Mouse (Mus musculus): ENCODE results near the gene Map3k3. TPM values are rescaled to one million over a fixed set of nuclear protein-coding genes. Genes with fewer than 3 reads are reported as not detected.

Gene Map3k3
- polyA plus RNA-seq, 1 experiment, result 70.9 TPM

DNA sequence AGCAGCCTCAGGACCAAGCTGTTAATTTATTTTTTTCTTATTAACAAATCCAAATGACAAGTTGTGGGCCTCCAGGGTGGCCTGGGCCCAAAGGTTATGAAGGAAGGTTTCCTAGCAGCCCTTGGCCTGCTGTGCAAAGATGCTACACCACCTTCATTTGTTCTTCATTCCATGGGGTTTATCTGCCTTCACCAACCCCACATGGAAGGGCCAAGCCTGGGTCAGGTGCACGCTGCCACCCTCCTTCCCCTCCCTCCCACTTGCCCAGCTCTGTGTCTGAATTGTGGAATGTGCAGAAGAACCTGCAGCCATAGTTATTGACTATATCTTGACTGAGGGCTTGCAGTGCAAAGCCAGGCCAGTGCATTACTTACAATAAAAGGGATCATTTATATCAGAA lies 71.8 kb downstream of the Map3k3 start:
- TF ChIP-seq POLR2A (IDR thresholded peaks at IDR 0.05; ENCODE audit: borderline replicate concordance, low read depth, low read length), result no peak
- TF ChIP-seq CTCF (IDR thresholded peaks at IDR 0.05; ENCODE audit: low read depth, low read length), result no peak
- Histone ChIP-seq H3K4me1 (ENCODE audit: control insufficient read depth, insufficient read depth, low read length) (peaks cover 41% of the 10 kb centered on the region), H3K27ac (ENCODE audit: insufficient read depth, low read depth, low read length) (no peak overlapping the region), H3K4me3 (ENCODE audit: insufficient read depth, low read length) (no peak overlapping the region)

DNA sequence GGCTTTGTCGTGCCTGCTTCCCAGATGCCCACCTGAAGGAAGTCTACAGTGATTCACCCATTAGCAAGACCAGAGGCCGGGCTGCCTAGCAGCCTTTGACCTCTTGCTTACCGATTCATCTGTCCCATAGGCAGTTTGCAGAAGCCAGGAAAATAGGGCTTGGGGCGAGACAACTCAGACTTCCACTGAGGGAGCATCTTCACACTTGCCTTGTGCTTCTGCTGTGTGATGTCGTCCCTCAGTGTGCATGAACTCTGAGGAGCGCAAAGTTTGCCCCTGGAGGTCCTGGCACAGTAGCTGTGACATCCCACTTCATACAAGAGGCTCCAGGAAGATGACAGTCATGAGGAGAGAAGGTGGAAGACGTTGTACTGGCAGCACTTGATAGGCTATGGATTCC lies 72.7 kb downstream of the Map3k3 start:
- Histone ChIP-seq H3K4me3 (ENCODE audit: insufficient read depth, low read length) (no peak overlapping the region), H3K4me1 (ENCODE audit: control insufficient read depth, insufficient read depth, low read length) (peaks cover 41% of the 10 kb centered on the region), H3K27ac (ENCODE audit: insufficient read depth, low read depth, low read length) (no peak overlapping the region)
- TF ChIP-seq POLR2A (IDR thresholded peaks at IDR 0.05; ENCODE audit: borderline replicate concordance, low read depth, low read length) (no peak), CTCF (IDR thresholded peaks at IDR 0.05; ENCODE audit: low read depth, low read length) (no peak)

DNA sequence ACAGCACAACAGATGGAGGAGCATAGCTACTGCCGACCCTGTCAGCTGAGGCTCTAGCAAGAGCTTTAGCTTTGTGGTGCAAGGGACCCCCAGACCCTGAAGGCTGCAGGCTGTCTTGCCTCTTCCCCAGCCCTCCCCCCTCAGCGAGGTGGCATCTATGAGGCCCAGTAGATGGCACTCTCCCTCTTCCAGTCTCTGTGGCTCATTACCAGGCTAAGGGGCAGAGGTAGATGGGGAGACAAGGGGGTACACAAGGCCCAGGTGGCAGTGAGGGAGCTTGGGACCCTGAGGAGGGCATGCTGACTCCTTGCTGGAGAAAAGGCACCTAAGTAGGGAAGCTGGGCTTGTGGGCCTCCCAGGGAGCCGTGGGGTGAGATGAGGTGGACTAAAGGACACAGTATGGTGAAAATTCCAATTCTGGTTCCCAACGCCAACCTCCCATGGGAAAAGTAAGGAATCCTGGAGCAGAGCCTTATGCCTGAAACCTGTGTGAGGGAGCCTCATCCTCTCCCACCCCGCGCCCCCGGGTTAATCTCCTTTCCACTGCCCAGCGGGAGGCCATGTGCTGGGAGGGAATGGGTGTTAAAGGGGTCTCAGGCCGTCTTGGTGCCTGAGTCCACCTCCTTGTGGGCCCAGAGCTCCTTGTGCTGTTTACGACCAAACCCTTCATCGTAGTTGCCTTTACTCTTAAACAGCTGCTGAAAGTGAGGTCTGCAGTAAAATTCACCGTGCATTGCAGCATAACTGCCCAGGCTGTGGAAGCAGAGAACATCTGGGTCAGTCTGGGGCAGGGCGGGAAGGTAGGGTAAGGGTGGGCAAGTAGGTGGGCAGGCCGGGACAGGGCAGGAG lies 73.9 kb downstream of the Map3k3 start:
- peaks cover 35% of the 10 kb centered on the region for H3K4me1 ChIP-seq (ENCODE audit: control insufficient read depth, insufficient read depth, low read length)
- peak overlapping the region; percentile 95 for H3K4me3 ChIP-seq (ENCODE audit: insufficient read depth, low read length)

DNA sequence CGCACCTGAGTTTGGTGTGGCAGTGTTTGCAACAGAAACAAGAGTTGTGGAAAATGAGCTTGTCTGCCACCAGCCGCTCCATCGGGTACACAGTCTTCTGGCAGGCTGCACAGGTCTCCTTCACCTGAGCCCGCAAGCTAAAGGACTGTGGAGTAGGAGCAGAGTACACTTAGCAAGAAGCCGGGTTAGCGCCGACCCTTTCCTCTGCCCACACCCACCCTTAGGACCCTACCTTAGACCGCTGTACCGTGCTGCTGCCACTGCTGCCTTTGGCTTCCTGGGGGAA lies 74.5 kb downstream of the Map3k3 start:
- Histone ChIP-seq H3K4me3 (ENCODE audit: insufficient read depth, low read length) (peak overlapping the region; percentile 95), H3K4me1 (ENCODE audit: control insufficient read depth, insufficient read depth, low read length) (peaks cover 31% of the 10 kb centered on the region), H3K27ac (ENCODE audit: insufficient read depth, low read depth, low read length) (peak overlapping the region; percentile 91)
- no peak for TF ChIP-seq CTCF (IDR thresholded peaks at IDR 0.05; ENCODE audit: low read depth, low read length)
- no peak for TF ChIP-seq POLR2A (IDR thresholded peaks at IDR 0.05; ENCODE audit: borderline replicate concordance, low read depth, low read length)

More for the DNA sequence above, 73.9 kb downstream of the Map3k3 start:
- H3K27ac ChIP-seq (ENCODE audit: insufficient read depth, low read depth, low read length), result peak overlapping the region; percentile 91
- no peak for TF ChIP-seq POLR2A (IDR thresholded peaks at IDR 0.05; ENCODE audit: borderline replicate concordance, low read depth, low read length)
- 0 out of 2 replicates have a peak, but pooled peaks have one; percentile 15 for TF ChIP-seq CTCF (IDR thresholded peaks at IDR 0.05; ENCODE audit: low read depth, low read length)

DNA sequence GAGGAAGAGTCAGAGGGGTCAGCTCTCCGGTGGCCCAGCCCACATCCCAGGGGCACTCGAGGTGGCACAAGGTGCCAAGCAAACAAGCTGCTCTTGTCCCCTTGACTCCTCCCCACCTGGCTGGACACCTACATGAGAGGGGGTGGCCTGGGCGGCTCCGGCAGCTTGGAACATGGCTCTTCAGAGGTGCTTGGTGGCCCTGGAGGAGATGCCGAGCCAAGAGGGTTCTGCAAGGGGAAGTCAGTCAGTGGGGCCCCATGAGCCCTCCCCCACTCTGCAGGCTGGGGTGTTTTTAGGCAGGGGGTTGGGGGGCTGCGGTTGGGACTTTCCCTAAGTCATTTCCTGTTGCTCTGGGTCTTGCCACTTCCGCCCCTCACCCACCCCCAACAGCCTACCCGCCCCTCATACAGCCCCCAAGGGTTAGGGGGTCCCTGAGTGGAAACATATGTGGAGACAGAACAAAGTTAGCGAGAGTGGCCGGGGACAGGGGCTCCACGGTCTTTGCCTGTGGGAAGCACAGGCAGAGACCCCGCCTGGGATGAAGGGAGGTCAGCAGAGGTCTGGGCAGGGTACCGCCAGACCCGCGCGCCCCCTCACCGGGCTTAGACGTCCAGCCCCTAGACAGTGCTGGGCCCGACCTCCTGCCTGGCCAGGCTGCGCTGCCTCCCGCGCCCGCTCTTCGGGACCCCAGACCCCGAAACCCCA lies 75.0 kb downstream of the Map3k3 start:
- H3K27ac ChIP-seq (ENCODE audit: insufficient read depth, low read depth, low read length), result peak overlapping the region; percentile 91
- H3K4me1 ChIP-seq (ENCODE audit: control insufficient read depth, insufficient read depth, low read length), result peaks cover 26% of the 10 kb centered on the region
- TF ChIP-seq POLR2A (IDR thresholded peaks at IDR 0.05; ENCODE audit: borderline replicate concordance, low read depth, low read length) (no peak), CTCF (IDR thresholded peaks at IDR 0.05; ENCODE audit: low read depth, low read length) (no peak)
- H3K4me3 ChIP-seq (ENCODE audit: insufficient read depth, low read length), result peak overlapping the region; percentile 95

DNA sequence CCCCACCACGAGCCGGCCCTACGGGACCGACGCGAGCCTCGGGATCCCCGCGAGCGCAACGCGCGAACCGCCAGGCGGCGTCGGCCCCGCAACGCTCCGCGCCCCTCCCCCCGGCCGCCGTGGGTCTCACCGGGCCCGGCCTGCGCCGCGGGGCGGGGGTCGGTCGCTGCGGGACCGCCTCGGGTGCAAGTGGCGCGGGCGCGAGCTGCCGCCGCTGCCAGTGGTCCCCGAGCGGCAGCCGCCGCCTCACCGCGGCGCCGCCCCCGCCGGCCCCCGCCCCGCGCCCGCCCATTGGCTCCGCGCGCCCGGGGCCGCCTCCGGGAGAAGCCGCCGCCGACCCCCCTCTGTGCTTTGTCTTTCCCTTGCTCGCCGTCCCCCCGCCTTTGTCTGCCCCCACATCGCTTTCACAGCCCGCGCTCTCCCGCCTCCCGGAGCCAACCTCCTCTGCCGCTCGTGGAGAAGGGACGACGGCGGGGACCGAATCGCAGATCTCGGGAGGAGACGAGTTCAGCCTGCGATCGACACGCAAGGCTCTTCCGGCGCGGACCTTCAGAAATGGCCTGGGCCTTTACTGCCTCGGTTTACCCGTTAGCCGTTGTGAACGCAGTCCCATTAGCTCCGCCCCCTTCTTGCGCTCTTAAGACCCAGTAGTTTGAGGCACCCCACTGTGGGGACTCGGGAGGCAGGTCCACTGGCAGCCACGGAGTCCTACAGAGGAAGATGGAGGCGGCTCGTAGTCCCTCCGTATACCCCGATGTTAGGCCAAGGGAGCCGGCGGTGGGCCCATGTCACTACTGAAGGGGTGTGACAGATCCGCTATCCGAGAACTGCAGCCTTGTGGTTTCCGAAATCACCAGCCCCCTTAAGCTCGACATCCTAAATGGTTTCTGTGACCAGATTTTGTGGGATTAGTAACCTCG lies 75.8 kb downstream of the Map3k3 start:
- Histone ChIP-seq H3K4me3 (ENCODE audit: insufficient read depth, low read length) (peak overlapping the region; percentile 95), H3K27ac (ENCODE audit: insufficient read depth, low read depth, low read length) (peak overlapping the region; percentile 91), H3K4me1 (ENCODE audit: control insufficient read depth, insufficient read depth, low read length) (peaks cover 18% of the 10 kb centered on the region)
- TF ChIP-seq POLR2A (IDR thresholded peaks at IDR 0.05; ENCODE audit: borderline replicate concordance, low read depth, low read length), result no peak
- TF ChIP-seq CTCF (IDR thresholded peaks at IDR 0.05; ENCODE audit: low read depth, low read length), result 0 out of 2 replicates have a peak, but pooled peaks have one; percentile 7

DNA sequence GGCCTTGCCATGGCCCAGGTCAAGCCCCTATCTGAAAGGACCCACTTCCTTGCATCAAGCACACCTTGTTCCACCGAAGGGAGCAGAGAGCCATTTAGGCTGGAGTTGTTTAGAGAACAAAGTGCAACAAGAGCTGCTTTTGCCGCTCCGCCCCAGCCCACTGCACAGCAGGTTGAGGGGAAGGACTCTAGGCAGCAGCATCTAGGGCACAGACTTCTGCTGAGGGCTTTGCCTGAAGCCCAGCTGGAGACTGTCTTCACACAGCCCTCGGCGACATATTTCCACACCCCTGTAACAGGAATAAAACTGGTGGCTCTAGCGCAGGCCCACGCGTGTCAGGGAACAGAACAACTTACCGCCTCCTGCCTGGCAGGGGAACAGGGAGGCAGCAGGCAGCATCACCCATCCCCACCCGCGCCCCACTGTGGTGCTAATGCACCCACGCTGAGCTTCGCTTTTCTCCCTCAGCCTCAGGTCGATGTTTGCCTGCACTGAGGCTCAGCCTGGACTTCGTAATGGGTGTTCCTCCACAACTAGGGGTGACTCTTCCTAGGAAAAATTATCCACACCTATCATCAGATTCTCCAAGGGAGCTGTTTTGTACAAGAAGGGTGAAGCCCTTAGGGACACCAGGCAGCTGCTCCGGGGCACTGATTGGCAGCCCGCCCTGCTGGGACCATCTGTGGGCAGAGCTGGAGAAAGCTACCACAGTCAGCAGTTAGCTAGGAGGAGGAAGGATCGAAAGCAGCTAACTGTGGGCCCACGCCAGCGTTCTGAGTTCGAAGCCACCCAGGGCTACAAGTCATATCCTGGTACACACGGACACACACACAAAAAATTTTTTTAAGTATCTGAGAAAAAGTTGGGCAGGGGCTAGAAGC lies 76.7 kb downstream of the Map3k3 start, which contains the start of the genes Gm10840 and Limd2:
Gene Gm10840 (plus strand): TSS at position 10 of the 881 bp plus-strand sequence.
Gene Limd2 (minus strand): TSS at position 20 of the 881 bp plus-strand sequence.
- Histone ChIP-seq H3K27ac (ENCODE audit: insufficient read depth, low read depth, low read length) (peak within 1 kb of the TSS; percentile 91), H3K4me1 (ENCODE audit: control insufficient read depth, insufficient read depth, low read length) (peaks cover 13% of the 10 kb centered on the region), H3K4me3 (ENCODE audit: insufficient read depth, low read length) (peak within 1 kb of the TSS; percentile 95)
- TF ChIP-seq POLR2A (IDR thresholded peaks at IDR 0.05; ENCODE audit: borderline replicate concordance, low read depth, low read length) (no peak), CTCF (IDR thresholded peaks at IDR 0.05; ENCODE audit: low read depth, low read length) (no peak)

DNA sequence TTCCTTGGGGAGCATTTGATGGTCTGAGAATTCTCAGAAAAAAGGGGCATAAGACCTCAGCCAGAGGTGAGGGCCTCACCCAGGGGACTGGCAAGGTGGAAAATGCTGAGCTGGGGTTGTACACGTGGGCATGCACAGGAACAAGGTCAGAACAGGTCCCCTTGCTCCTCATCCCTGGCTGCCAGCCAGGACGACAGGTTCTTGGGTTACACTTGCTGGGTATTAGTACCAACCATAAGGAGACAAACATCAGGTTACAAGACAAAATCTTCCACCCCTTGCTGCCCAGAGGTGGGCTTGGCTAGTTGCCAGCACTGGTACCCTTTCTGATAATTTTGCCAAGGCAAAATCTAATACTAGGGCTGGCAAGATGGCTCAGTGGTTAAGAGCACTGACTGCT lies 77.8 kb downstream of the Map3k3 start:
- Histone ChIP-seq H3K4me3 (ENCODE audit: insufficient read depth, low read length) (no peak overlapping the region), H3K27ac (ENCODE audit: insufficient read depth, low read depth, low read length) (no peak overlapping the region), H3K4me1 (ENCODE audit: control insufficient read depth, insufficient read depth, low read length) (peaks cover 11% of the 10 kb centered on the region)
- no peak for TF ChIP-seq POLR2A (IDR thresholded peaks at IDR 0.05; ENCODE audit: borderline replicate concordance, low read depth, low read length)
- no peak for TF ChIP-seq CTCF (IDR thresholded peaks at IDR 0.05; ENCODE audit: low read depth, low read length)
